Mouse (Mus musculus): ENCODE data around the gene Brd3.

DNA sequence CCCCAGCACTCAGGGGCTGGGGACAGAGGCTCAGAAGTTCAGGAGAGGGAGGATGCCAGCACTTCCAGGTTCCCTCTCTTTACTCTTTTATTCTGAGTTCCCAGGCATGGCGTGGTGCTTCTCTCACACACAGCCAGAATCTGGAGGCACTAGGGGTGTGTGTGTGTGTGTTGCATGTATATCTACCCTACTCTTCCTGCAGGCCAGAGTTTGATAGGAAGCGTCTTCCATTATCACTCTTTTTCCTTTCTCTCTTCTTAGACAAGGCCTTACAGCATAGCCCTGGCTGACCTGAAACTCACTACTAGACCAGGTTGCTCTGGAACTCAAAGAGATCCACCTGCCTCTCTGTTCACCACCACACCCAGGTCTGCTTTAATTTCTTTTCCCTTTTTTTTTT lies 16.5 kb downstream of the Brd3 start:
- TF ChIP-seq CTCF (conservative IDR thresholded peaks at IDR 0.05; ENCODE audit: insufficient read depth, insufficient read length, low read depth, low read length), result no peak
- no peak for TF ChIP-seq POLR2A (IDR thresholded peaks at IDR 0.05; ENCODE audit: low read depth, low read length)
